Mouse (Mus musculus) c-Kit-positive CD71-positive TER-119-positive erythroid progenitor cells, embryonic 14.5 days (primary cell): ENCODE measurements around the gene Gm10436.
"Not testable (repeated sequence)": the region's sequence is repeated elsewhere in the genome, so short reads cannot be mapped to it uniquely, and the experiment has no call there.

Experiments used
- DNase-seq: peaks from one replicate; pipeline ENCODE4 v3.0.0-alpha.2; 2013; ENCODE audit warnings: low spot score

The Gm10436 gene

GRCm38 (mm10) chr12:88182008-88182407 is at the start of gene Gm10436:
Gene Gm10436, minus strand, starts transcription at chr12:88182108.
- DNase-seq = not testable (repeated sequence)

- no peak for DNase-seq
Observed at GRCm38 (mm10) chr12:88219445-88219844, 37.5 kb upstream of the Gm10436 start.

- DNase-seq = not testable (repeated sequence)
Observed at GRCm38 (mm10) chr12:88218059-88218458, 36.2 kb upstream of the Gm10436 start.

GRCm38 (mm10) chr12:88214641-88215040 is 32.7 kb upstream of the Gm10436 start:
- no peak for DNase-seq

- DNase-seq = not testable (repeated sequence)
Observed at GRCm38 (mm10) chr12:88211458-88211857, 29.6 kb upstream of the Gm10436 start.

- DNase-seq = no peak
Observed at GRCm38 (mm10) chr12:88202856-88203255, 20.9 kb upstream of the Gm10436 start.
